Mouse (Mus musculus) spleen, adult 2 months (tissue): ENCODE results near the gene Eef2. TPM values are rescaled to one million over a fixed set of nuclear protein-coding genes. Genes with fewer than 3 reads are reported as not detected.
A peak's percentile ranks its signal among the peaks of the same experiment; 100 is the strongest.

Source experiments
- DNase-seq, 2 experiments: peaks; one replicate each; pipeline versions ENCODE4 v3.0.0 to v3.0.0-alpha.2; 2012 to 2021; ENCODE audit warnings: low spot score in 2 of 2, low read depth in 1 of 2
- H3K27ac ChIP-seq: fragments of 200-500 bp; 2 replicates; pipeline ENCODE4 v1.5.1; 2012; ENCODE audit warnings: low read length, inconsistent platforms; ENCODE audit not compliant: insufficient read depth
- H3K27me3 ChIP-seq: fragments of 200-500 bp; 2 replicates; pipeline ENCODE4 v1.6.1; 2012; ENCODE audit warnings: mild to moderate bottlenecking, moderate library complexity, low read length, inconsistent platforms; ENCODE audit not compliant: control insufficient read depth, insufficient read depth
- H3K36me3 ChIP-seq: fragments of 200-500 bp; 2 replicates; pipeline ENCODE4 v1.6.1; 2012; ENCODE audit warnings: mild to moderate bottlenecking, low read length, inconsistent platforms; ENCODE audit not compliant: control insufficient read depth, insufficient read depth
- H3K4me1 ChIP-seq: fragments of 200-500 bp; 2 replicates; pipeline ENCODE4 v1.6.1; 2011; ENCODE audit warnings: inconsistent platforms; ENCODE audit not compliant: control insufficient read depth, insufficient read depth, insufficient read length
- H3K4me3 ChIP-seq: fragments of 200-500 bp; 2 replicates; pipeline ENCODE4 v1.5.1; 2011; ENCODE audit warnings: mild to moderate bottlenecking, inconsistent platforms; ENCODE audit not compliant: insufficient read depth, insufficient read length; ENCODE audit errors: extremely low read depth
- CTCF ChIP-seq: fragments of 200-500 bp; IDR thresholded peaks from 2 replicates; pipeline ENCODE4 v1.5.1; 2011; ENCODE audit warnings: mild to moderate bottlenecking, inconsistent platforms; ENCODE audit not compliant: insufficient read depth, insufficient read length, insufficient replicate concordance; ENCODE audit errors: extremely low read depth
- POLR2A ChIP-seq: fragments of 200-500 bp; IDR thresholded peaks from 2 replicates; pipeline ENCODE4 v1.6.1; 2011; ENCODE audit warnings: low read depth, low read length, inconsistent platforms
- WGBS: fragments of 180-500 bp; shearing (Covaris S2); methylation state at CpG from one replicate; pipeline ENCODE4 v1.1.7; 2018; 5-methylcytosine and 5-hydroxymethylcytosine counted together
- polyA plus RNA-seq: library from polyadenylated mRNA; depleted of rRNA; stranded (reverse); fragments of >200 nt; gene quantifications from 2 replicates; pipeline ENCODE4 v1.2.3, GENCODE M21; 2012

The Eef2 gene
- polyA plus RNA-seq, 1 experiment: 1,457 TPM

GRCm38 (mm10) chr10:81187161-81187560, 10.7 kb downstream of the Eef2 start:
- H3K36me3 ChIP-seq: peaks cover 23% of the 10 kb centered on the region

GRCm38 (mm10) chr10:81189821-81190220, 13.4 kb downstream of the Eef2 start:
- no peak overlapping the region for H3K4me3 ChIP-seq
- no peaks in the 10 kb centered on the region for H3K27me3 ChIP-seq
- TF ChIP-seq POLR2A (no peak), CTCF (no peak)
- no peak for DNase-seq
- 96% methylated on average over 26 of the region's 26 CpGs for WGBS
- H3K27ac ChIP-seq: no peak overlapping the region
- peaks cover 19% of the 10 kb centered on the region for H3K4me1 ChIP-seq
- peaks cover 17% of the 10 kb centered on the region for H3K36me3 ChIP-seq

More at GRCm38 (mm10) chr10:81187161-81187560, 10.7 kb downstream of the Eef2 start:
- H3K27me3 ChIP-seq: no peaks in the 10 kb centered on the region
- no peak for DNase-seq
- H3K27ac ChIP-seq: no peak overlapping the region
- peaks cover 11% of the 10 kb centered on the region for H3K4me1 ChIP-seq
- WGBS: 91% methylated on average over 9 of the region's 9 CpGs
- no peak overlapping the region for H3K4me3 ChIP-seq
- TF ChIP-seq CTCF (no peak), POLR2A (no peak)

GRCm38 (mm10) chr10:81190236-81190911, 13.9 kb downstream of the Eef2 start:
- peak; percentile 16; the same call in 1 of the 2 replicates for TF ChIP-seq CTCF
- TF ChIP-seq POLR2A: no peak
- no peak overlapping the region for H3K27ac ChIP-seq
- H3K36me3 ChIP-seq: peaks cover 17% of the 10 kb centered on the region
- peaks cover 19% of the 10 kb centered on the region for H3K4me1 ChIP-seq
- H3K27me3 ChIP-seq: no peaks in the 10 kb centered on the region
- H3K4me3 ChIP-seq: no peak overlapping the region
- DNase-seq: no peak
- WGBS: 83% methylated on average over 31 of the region's 31 CpGs

- 55% methylated on average over 6 of the region's 6 CpGs for WGBS
- H3K27ac ChIP-seq: no peak overlapping the region
- no peak for DNase-seq
- H3K27me3 ChIP-seq: no peaks in the 10 kb centered on the region
- TF ChIP-seq POLR2A (no peak), CTCF (no peak)
- H3K4me1 ChIP-seq: peaks cover 19% of the 10 kb centered on the region
- no peak overlapping the region for H3K4me3 ChIP-seq
- peaks cover 17% of the 10 kb centered on the region for H3K36me3 ChIP-seq
These were observed 14.5 kb downstream of the Eef2 start for GRCm38 (mm10) chr10:81190912-81191321.

GRCm38 (mm10) chr10:81191342-81191982, 15.0 kb downstream of the Eef2 start:
- DNase-seq: no peak
- peaks cover 19% of the 10 kb centered on the region for H3K4me1 ChIP-seq
- 57% methylated on average over 18 of the region's 18 CpGs for WGBS

GRCm38 (mm10) chr10:81192270-81192967, 16.0 kb downstream of the Eef2 start:
- WGBS: under 1% methylated on average over 92 of the region's 93 CpGs
- Histone ChIP-seq H3K36me3 (peaks cover 10% of the 10 kb centered on the region), H3K4me1 (peaks cover 19% of the 10 kb centered on the region), H3K27me3 (no peaks in the 10 kb centered on the region), H3K27ac (peak overlapping the region; percentile 95), H3K4me3 (peak overlapping the region; percentile 71)
- TF ChIP-seq POLR2A: peak; percentile 81; the same call in 1 of the 2 replicates
- no peak for TF ChIP-seq CTCF
- DNase-seq: peak; percentile 80 to 82

More at GRCm38 (mm10) chr10:81191342-81191982, 15.0 kb downstream of the Eef2 start:
- Histone ChIP-seq H3K4me3 (no peak overlapping the region), H3K36me3 (peaks cover 17% of the 10 kb centered on the region), H3K27me3 (no peaks in the 10 kb centered on the region), H3K27ac (no peak overlapping the region)
- TF ChIP-seq POLR2A (no peak), CTCF (no peak)
